Mouse (Mus musculus): ENCODE data around the gene Mbl2. TPM values are rescaled to one million over a fixed set of nuclear protein-coding genes. Genes with fewer than 3 reads are reported as not detected.
"Not testable (repeated sequence)": the region's sequence is repeated elsewhere in the genome, so short reads cannot be mapped to it uniquely, and the experiment has no call there.

Gene Mbl2
- polyA plus RNA-seq, 1 experiment: 1.6 TPM

- no peaks in the 10 kb centered on the region for H3K4me1 ChIP-seq (ENCODE audit: control insufficient read depth, insufficient read depth, insufficient read length, low read length)
- no peaks in the 10 kb centered on the region for H3K27me3 ChIP-seq (ENCODE audit: control insufficient read depth, insufficient read depth, low read length)
- 39% methylated on average over 1 of the region's 1 CpGs for WGBS
- no peak for TF ChIP-seq CTCF (IDR thresholded peaks at IDR 0.05; ENCODE audit: extremely low read depth, insufficient read length, insufficient replicate concordance, low read depth, low read length)
- no peak for TF ChIP-seq POLR2A (IDR thresholded peaks at IDR 0.05; ENCODE audit: low read depth, low read length)
- no peak overlapping the region for H3K27ac ChIP-seq (ENCODE audit: insufficient read depth, low read depth, low read length)
- H3K4me3 ChIP-seq (ENCODE audit: low read depth, low read length): no peak overlapping the region
- no peaks in the 10 kb centered on the region for H3K36me3 ChIP-seq (ENCODE audit: control insufficient read depth, insufficient read depth, low read length)
Observed at GRCm38 (mm10) chr19:30206981-30207380, 25.8 kb upstream of the Mbl2 start.

- H3K36me3 ChIP-seq (ENCODE audit: control insufficient read depth, insufficient read depth, low read length); H3K27me3 ChIP-seq (ENCODE audit: control insufficient read depth, insufficient read depth, low read length); H3K4me1 ChIP-seq (ENCODE audit: control insufficient read depth, insufficient read depth, insufficient read length, low read length); H3K4me3 ChIP-seq (ENCODE audit: low read depth, low read length); H3K27ac ChIP-seq (ENCODE audit: insufficient read depth, low read depth, low read length): not testable (repeated sequence)
- 85% methylated on average over 7 of the region's 8 CpGs for WGBS
Observed at GRCm38 (mm10) chr19:30209006-30209405, 23.7 kb upstream of the Mbl2 start.

- no peak for TF ChIP-seq POLR2A (IDR thresholded peaks at IDR 0.05; ENCODE audit: low read depth, low read length)
- TF ChIP-seq CTCF (IDR thresholded peaks at IDR 0.05; ENCODE audit: extremely low read depth, insufficient read length, insufficient replicate concordance, low read depth, low read length): no peak
- no peak overlapping the region for H3K4me3 ChIP-seq (ENCODE audit: low read depth, low read length)
- H3K27ac ChIP-seq (ENCODE audit: insufficient read depth, low read depth, low read length): no peak overlapping the region
- 46% methylated on average over 2 of the region's 2 CpGs for whole genome bisulfite sequencing
- no peaks in the 10 kb centered on the region for H3K4me1 ChIP-seq (ENCODE audit: control insufficient read depth, insufficient read depth, insufficient read length, low read length)
- H3K36me3 ChIP-seq (ENCODE audit: control insufficient read depth, insufficient read depth, low read length): no peaks in the 10 kb centered on the region
- no peaks in the 10 kb centered on the region for H3K27me3 ChIP-seq (ENCODE audit: control insufficient read depth, insufficient read depth, low read length)
Observed at GRCm38 (mm10) chr19:30214026-30214425, 18.7 kb upstream of the Mbl2 start.

GRCm38 (mm10) chr19:30215736-30216135 lies 17.0 kb upstream of the Mbl2 start:
- not testable (repeated sequence) for H3K4me1 ChIP-seq (ENCODE audit: control insufficient read depth, insufficient read depth, insufficient read length, low read length); H3K4me3 ChIP-seq (ENCODE audit: low read depth, low read length); H3K36me3 ChIP-seq (ENCODE audit: control insufficient read depth, insufficient read depth, low read length); H3K27me3 ChIP-seq (ENCODE audit: control insufficient read depth, insufficient read depth, low read length); H3K27ac ChIP-seq (ENCODE audit: insufficient read depth, low read depth, low read length)
- WGBS: 63% methylated on average over 2 of the region's 2 CpGs

GRCm38 (mm10) chr19:30216186-30216585 lies 16.6 kb upstream of the Mbl2 start:
- Histone ChIP-seq H3K36me3 (ENCODE audit: control insufficient read depth, insufficient read depth, low read length) (no peaks in the 10 kb centered on the region), H3K4me3 (ENCODE audit: low read depth, low read length) (no peak overlapping the region), H3K27ac (ENCODE audit: insufficient read depth, low read depth, low read length) (no peak overlapping the region), H3K27me3 (ENCODE audit: control insufficient read depth, insufficient read depth, low read length) (no peaks in the 10 kb centered on the region), H3K4me1 (ENCODE audit: control insufficient read depth, insufficient read depth, insufficient read length, low read length) (no peaks in the 10 kb centered on the region; the same call in 1 of the 2 replicates)
- WGBS: 68% methylated on average over 4 of the region's 4 CpGs
- no peak for TF ChIP-seq CTCF (IDR thresholded peaks at IDR 0.05; ENCODE audit: extremely low read depth, insufficient read length, insufficient replicate concordance, low read depth, low read length)
- no peak for TF ChIP-seq POLR2A (IDR thresholded peaks at IDR 0.05; ENCODE audit: low read depth, low read length)

- 18% methylated on average over 7 of the region's 7 CpGs for WGBS
- Histone ChIP-seq H3K4me3 (ENCODE audit: low read depth, low read length) (no peak overlapping the region), H3K27me3 (ENCODE audit: control insufficient read depth, insufficient read depth, low read length) (no peaks in the 10 kb centered on the region), H3K27ac (ENCODE audit: insufficient read depth, low read depth, low read length) (no peak overlapping the region), H3K36me3 (ENCODE audit: control insufficient read depth, insufficient read depth, low read length) (no peaks in the 10 kb centered on the region), H3K4me1 (ENCODE audit: control insufficient read depth, insufficient read depth, insufficient read length, low read length) (peaks cover 4% of the 10 kb centered on the region; the same call in 1 of the 2 replicates)
- TF ChIP-seq CTCF (IDR thresholded peaks at IDR 0.05; ENCODE audit: extremely low read depth, insufficient read length, insufficient replicate concordance, low read depth, low read length): 0 out of 2 replicates have a peak, but pooled peaks have one; percentile 21
- no peak for TF ChIP-seq POLR2A (IDR thresholded peaks at IDR 0.05; ENCODE audit: low read depth, low read length)
Observed at GRCm38 (mm10) chr19:30217335-30217734, 15.4 kb upstream of the Mbl2 start.

GRCm38 (mm10) chr19:30222593-30222992 lies 10.1 kb upstream of the Mbl2 start:
- H3K27ac ChIP-seq (ENCODE audit: insufficient read depth, low read depth, low read length): peak overlapping the region; percentile 74
- WGBS: 30% methylated on average over 8 of the region's 8 CpGs
- peak overlapping the region; percentile 46 for H3K4me3 ChIP-seq (ENCODE audit: low read depth, low read length)
- not testable (repeated sequence) for H3K4me1 ChIP-seq (ENCODE audit: control insufficient read depth, insufficient read depth, insufficient read length, low read length); H3K36me3 ChIP-seq (ENCODE audit: control insufficient read depth, insufficient read depth, low read length); H3K27me3 ChIP-seq (ENCODE audit: control insufficient read depth, insufficient read depth, low read length)

GRCm38 (mm10) chr19:30229477-30229876 lies 3.3 kb upstream of the Mbl2 start:
- TF ChIP-seq CTCF (IDR thresholded peaks at IDR 0.05; ENCODE audit: extremely low read depth, insufficient read length, insufficient replicate concordance, low read depth, low read length) (no peak), POLR2A (IDR thresholded peaks at IDR 0.05; ENCODE audit: low read depth, low read length) (no peak)
- WGBS: 60% methylated on average over 3 of the region's 3 CpGs
- H3K4me1 ChIP-seq (ENCODE audit: control insufficient read depth, insufficient read depth, insufficient read length, low read length): peaks cover 4% of the 10 kb centered on the region; the same call in 1 of the 2 replicates
- no peaks in the 10 kb centered on the region for H3K27me3 ChIP-seq (ENCODE audit: control insufficient read depth, insufficient read depth, low read length)
- no peaks in the 10 kb centered on the region for H3K36me3 ChIP-seq (ENCODE audit: control insufficient read depth, insufficient read depth, low read length)
- H3K27ac ChIP-seq (ENCODE audit: insufficient read depth, low read depth, low read length): no peak overlapping the region
- no peak overlapping the region for H3K4me3 ChIP-seq (ENCODE audit: low read depth, low read length)
